Comparison of ENCODE assay signal across 8 mouse cellular contexts in genomic region chr4:125115710-125116089, GRCm38 (mm10). TPM values are rescaled to one million over a fixed set of nuclear protein-coding genes. Genes with fewer than 3 reads are reported as not detected.
DNase-seq lines count a peak whose midpoint lies in the region; ATAC-seq and TF ChIP-seq lines count a peak whose summit lies in the region.

No protein-coding gene starts in this region.

- no peak; the same call in 1 of the 2 replicates for ATAC-seq in kidney, embryonic 14.5 days (ENCODE audit: low FRiP score, low TSS enrichment)
- 0 out of 2 replicates have a peak, but pooled peaks have one; percentile 30 for ATAC-seq in embryonic facial prominence, embryonic 15.5 days (ENCODE audit: insufficient number of reproducible peaks, low FRiP score, low TSS enrichment, low read depth)

- H3K27me3 ChIP-seq in kidney, embryonic 14.5 days (ENCODE audit: control insufficient read depth, insufficient read depth, low read length) = no peaks in the 10 kb centered on the region
- no peaks in the 10 kb centered on the region for H3K27me3 ChIP-seq in embryonic facial prominence, embryonic 15.5 days
- no peaks in the 10 kb centered on the region for H3K27me3 ChIP-seq in small intestine, adult 2 months (ENCODE audit: control insufficient read depth, insufficient read depth, low read length)

- peak; percentile 20; the same call in 1 of the 2 replicates for TF ChIP-seq POLR2A in small intestine, adult 2 months (IDR thresholded peaks at IDR 0.05; ENCODE audit: low read depth, low read length)

- H3K4me1 ChIP-seq in kidney, embryonic 14.5 days (ENCODE audit: control insufficient read depth, insufficient read depth, low read length) = peaks cover 12% of the 10 kb centered on the region
- peaks cover 29% of the 10 kb centered on the region for H3K4me1 ChIP-seq in embryonic facial prominence, embryonic 15.5 days
- peaks cover 32% of the 10 kb centered on the region for H3K4me1 ChIP-seq in small intestine, adult 2 months (ENCODE audit: control insufficient read depth, insufficient read depth, insufficient read length, low read length)

- no peak overlapping the region for H3K27ac ChIP-seq in kidney, embryonic 14.5 days (ENCODE audit: low read depth, low read length)
- H3K27ac ChIP-seq in embryonic facial prominence, embryonic 15.5 days (replicated peaks) = peak overlapping the region; percentile 65
- H3K27ac ChIP-seq in small intestine, adult 2 months (ENCODE audit: insufficient read depth, low read depth, low read length) = peak overlapping the region; percentile 90

- H3K36me3 ChIP-seq in kidney, embryonic 14.5 days (ENCODE audit: control insufficient read depth, insufficient read depth, low read length) = 0 out of 2 replicates have a peak, but pooled peaks cover 3% of the 10 kb centered on the region
- peaks cover 6% of the 10 kb centered on the region for H3K36me3 ChIP-seq in embryonic facial prominence, embryonic 15.5 days
- H3K36me3 ChIP-seq in small intestine, adult 2 months (ENCODE audit: control insufficient read depth, insufficient read depth, low read length) = peaks cover 23% of the 10 kb centered on the region

- 13% methylated on average over 6 of the region's 6 CpGs for WGBS in kidney, embryonic 14.5 days
- 31% methylated on average over 6 of the region's 6 CpGs for WGBS in embryonic facial prominence, embryonic 15.5 days
- WGBS in small intestine, adult 2 months = 24% methylated on average over 6 of the region's 6 CpGs

- TF ChIP-seq CTCF in small intestine, adult 2 months (IDR thresholded peaks at IDR 0.05; ENCODE audit: extremely low read depth, insufficient read length, insufficient replicate concordance, low read depth, low read length) = no peak

- H3K4me3 ChIP-seq in kidney, embryonic 14.5 days (ENCODE audit: low read length) = no peak overlapping the region
- no peak overlapping the region for H3K4me3 ChIP-seq in embryonic facial prominence, embryonic 15.5 days (replicated peaks)
- no peak overlapping the region for H3K4me3 ChIP-seq in small intestine, adult 2 months (ENCODE audit: low read depth, low read length)

- H3K9ac ChIP-seq in kidney, embryonic 14.5 days (ENCODE audit: low read depth, low read length) = no peak overlapping the region
- H3K9ac ChIP-seq in embryonic facial prominence, embryonic 15.5 days = no peak overlapping the region

- H3K9me3 ChIP-seq in kidney, embryonic 14.5 days (ENCODE audit: control insufficient read depth, low read length) = no peaks in the 10 kb centered on the region
- H3K9me3 ChIP-seq in embryonic facial prominence, embryonic 15.5 days (replicated peaks) = no peaks in the 10 kb centered on the region

- peak; percentile 88 for DNase-seq in kidney, adult 11 months
- peak; percentile 61 for DNase-seq in Muller cell, postnatal 12 days (ENCODE audit: inconsistent ontology term)
- DNase-seq in kidney, postnatal 14 days = peak; percentile 80
- no peak for DNase-seq in thymus, postnatal 4 days
- no peak for DNase-seq in cerebellum, adult 11-12 months

- no peak overlapping the region for H3K4me2 ChIP-seq in kidney, embryonic 14.5 days (replicated peaks; ENCODE audit: low read depth, low read length)
- H3K4me2 ChIP-seq in embryonic facial prominence, embryonic 15.5 days (replicated peaks) = no peak overlapping the region

RNA-seq across cellular contexts. Expression of gene Zc3h12a, which starts 11.9 kb away (rescaled TPM):
- 0.60 and 0.61 TPM in 2 replicates for polyA plus RNA-seq in kidney, embryonic 14.5 days (2014; fragmentation: Nextera tagmentation; extraction: Ambion mirVana)
- polyA plus RNA-seq in embryonic facial prominence, embryonic 15.5 days (2015; fragmentation: Nextera tagmentation; extraction: Ambion mirVana) = 1.7 and 2.1 TPM in 2 replicates
- 27.1 and 36.7 TPM in 2 replicates for polyA plus RNA-seq in small intestine, adult 2 months (2012; rRNA removed)

RNA-seq across cellular contexts. Expression of gene Meaf6, which starts 30.8 kb away (rescaled TPM):
- polyA plus RNA-seq in kidney, embryonic 14.5 days (2014; fragmentation: Nextera tagmentation; extraction: Ambion mirVana) = 64.3 and 72.1 TPM in 2 replicates
- 56.3 and 59.1 TPM in 2 replicates for polyA plus RNA-seq in embryonic facial prominence, embryonic 15.5 days (2015; fragmentation: Nextera tagmentation; extraction: Ambion mirVana)
- polyA plus RNA-seq in small intestine, adult 2 months (2012; rRNA removed) = 3.5 and 9.1 TPM in 2 replicates

RNA-seq across cellular contexts. Expression of gene Snip1, which starts 49.2 kb away (rescaled TPM):
- 30.6 and 36.9 TPM in 2 replicates for polyA plus RNA-seq in kidney, embryonic 14.5 days (2014; fragmentation: Nextera tagmentation; extraction: Ambion mirVana)
- 31.0 and 31.9 TPM in 2 replicates for polyA plus RNA-seq in embryonic facial prominence, embryonic 15.5 days (2015; fragmentation: Nextera tagmentation; extraction: Ambion mirVana)
- polyA plus RNA-seq in small intestine, adult 2 months (2012; rRNA removed) = 4.2 and 6.2 TPM in 2 replicates

RNA-seq across cellular contexts. Expression of gene Dnali1, which starts 50.2 kb away (rescaled TPM):
- polyA plus RNA-seq in kidney, embryonic 14.5 days (2014; fragmentation: Nextera tagmentation; extraction: Ambion mirVana) = 0.11 TPM in 1 of 2 replicates, not detected in the other
- 4.8 and 9.3 TPM in 2 replicates for polyA plus RNA-seq in embryonic facial prominence, embryonic 15.5 days (2015; fragmentation: Nextera tagmentation; extraction: Ambion mirVana)
- polyA plus RNA-seq in small intestine, adult 2 months (2012; rRNA removed) = not detected in 2 replicates

Comparison
In these comparisons a context has a peak if more than half of its experiments do, and no peak if none do; other contexts are left out.
1. DNase-seq: peak in kidney, adult 11 months (single experiment), Muller cell, postnatal 12 days (single experiment) and kidney, postnatal 14 days (single experiment); none in thymus, postnatal 4 days (single experiment) and cerebellum, adult 11-12 months (single experiment).